Mouse (Mus musculus) lung, postnatal 0 days (tissue): ENCODE results near the gene Cdc42ep5.

Experiments used
- CTCF ChIP-seq: IDR thresholded peaks from 2 replicates; pipeline ENCODE4 v1.5.1; 2016; ENCODE audit warnings: antibody characterized with exemption, mild to moderate bottlenecking
- EP300 ChIP-seq: IDR thresholded peaks from 2 replicates; pipeline ENCODE4 v1.6.1; 2016; ENCODE audit warnings: antibody characterized with exemption, mild to moderate bottlenecking, control low read depth

GRCm38 (mm10) chr7:4208626-4209025, 44.0 kb upstream of the Cdc42ep5 start:
- TF ChIP-seq CTCF (peak; percentile 40), EP300 (no peak)
